Mouse (Mus musculus) thymus, adult 18-20 months (tissue): ENCODE measurements around the gene Swap70.
"Not testable (repeated sequence)": the region's sequence is repeated elsewhere in the genome, so short reads cannot be mapped to it uniquely, and the experiment has no call there.

Experiments used
- DNase-seq, 2 experiments: peaks; one replicate each; pipeline ENCODE4 v3.0.0; 2022; ENCODE audit warnings: mixed read lengths in 2 of 2

The Swap70 gene

DNA sequence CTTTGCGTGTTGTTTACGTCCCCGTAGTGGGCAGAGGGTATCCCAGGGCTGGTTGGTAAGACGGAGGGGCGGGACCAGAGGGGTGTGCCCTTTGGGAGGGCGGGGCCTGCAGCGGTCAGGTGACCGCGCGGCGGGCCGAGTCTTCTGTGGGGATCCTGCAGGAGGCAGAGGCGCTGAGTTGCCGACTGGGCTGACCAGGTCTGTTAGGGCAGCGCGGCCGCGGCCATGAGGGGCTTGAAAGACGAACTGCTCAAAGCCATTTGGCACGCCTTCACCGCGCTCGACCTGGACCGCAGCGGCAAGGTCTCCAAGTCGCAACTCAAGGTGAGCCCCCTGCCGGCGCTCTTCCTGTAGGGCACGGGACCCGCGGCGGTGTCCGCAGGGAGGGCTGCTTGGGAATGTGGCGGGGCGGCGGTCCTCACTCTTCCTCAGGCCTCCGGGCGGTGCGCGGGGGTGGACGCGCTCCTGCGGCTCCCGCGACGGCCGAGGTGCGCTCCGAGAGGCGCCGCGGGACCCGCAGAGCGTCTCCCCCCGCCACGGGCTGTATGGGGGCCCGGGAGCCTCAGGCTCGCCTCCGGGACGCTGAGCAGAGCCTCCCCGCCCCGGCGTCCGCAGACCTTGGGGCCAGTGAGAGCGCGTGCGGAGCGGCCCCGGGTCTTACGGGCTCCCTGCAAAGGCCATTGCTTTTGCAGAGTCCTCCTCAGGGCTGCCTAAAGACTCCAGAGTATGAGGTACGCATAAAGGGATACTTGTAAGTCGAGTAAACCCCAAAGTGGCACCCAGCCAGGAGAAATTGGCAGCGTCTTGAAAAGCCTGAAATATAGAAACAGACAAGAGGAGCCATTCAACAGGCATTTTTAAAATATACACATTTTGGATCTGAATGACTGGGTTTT, at the start of gene Swap70:
Gene Swap70 (plus strand): TSS at position 126 of the 896 bp plus-strand sequence.
- DNase-seq: peak; percentile 72 to 76

DNA sequence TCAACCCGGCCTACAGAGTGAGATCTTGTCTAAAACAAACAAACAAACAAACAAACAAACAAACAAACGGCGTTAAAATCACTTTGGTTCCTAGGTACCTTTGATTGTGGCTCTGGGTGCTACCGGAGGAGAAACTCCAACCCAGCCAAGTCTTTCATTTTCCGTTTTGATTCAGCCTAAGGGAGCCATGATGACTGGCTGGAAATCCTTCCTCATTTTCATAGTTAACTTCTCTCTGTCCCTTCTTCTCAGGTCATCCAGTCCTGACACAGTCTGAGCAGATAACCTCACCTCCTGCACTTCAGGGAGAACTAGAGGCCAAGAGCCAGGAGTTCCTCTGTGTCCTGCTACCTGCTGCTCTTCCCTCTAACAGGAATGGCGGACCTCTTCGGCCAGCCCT, 42.3 kb upstream of the Swap70 start:
- no peak for DNase-seq

DNA sequence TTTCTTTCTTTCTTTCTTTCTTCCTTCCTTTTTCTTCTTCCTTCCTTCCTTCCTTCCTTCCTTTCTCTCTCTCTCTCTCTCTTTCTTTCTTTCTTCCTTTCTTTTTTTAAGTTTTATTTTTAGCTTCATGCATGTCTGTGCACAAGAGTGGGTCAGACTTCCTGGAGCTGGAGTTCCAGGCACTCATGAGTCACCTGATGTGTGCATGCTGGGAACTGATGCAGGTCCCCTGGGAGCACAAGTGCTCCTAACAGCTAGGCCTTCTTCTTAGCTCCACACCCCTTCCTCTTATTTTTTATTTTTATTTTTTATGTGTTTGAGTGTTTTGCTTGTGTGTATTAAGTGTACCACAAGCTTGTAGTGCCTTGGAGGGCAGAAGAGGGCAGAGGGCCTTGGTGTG, 40.9 kb upstream of the Swap70 start:
- no peak for DNase-seq

DNA sequence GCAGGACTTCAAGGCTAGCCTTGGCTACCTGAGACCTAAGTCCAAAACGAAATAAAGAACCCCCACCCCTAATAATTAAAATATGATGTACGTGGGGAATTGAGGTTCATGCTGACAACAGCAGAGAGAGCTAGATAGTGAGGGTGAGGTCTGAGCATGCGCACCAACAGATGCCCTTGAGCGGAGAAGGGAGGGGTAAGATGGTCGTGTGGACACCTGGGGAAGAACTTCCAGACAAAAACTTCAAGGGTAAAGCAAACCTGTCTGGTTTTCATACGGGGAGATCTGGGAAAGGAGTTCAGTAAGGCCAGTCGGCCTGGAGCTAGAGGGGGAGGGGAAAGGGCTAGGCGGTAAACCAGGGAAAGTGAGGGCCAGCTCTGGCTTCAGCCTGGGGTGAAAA, 40.1 kb upstream of the Swap70 start:
- no peak for DNase-seq

GRCm38 (mm10) chr7:110184608-110185007, 36.9 kb upstream of the Swap70 start:
- no peak for DNase-seq

DNA sequence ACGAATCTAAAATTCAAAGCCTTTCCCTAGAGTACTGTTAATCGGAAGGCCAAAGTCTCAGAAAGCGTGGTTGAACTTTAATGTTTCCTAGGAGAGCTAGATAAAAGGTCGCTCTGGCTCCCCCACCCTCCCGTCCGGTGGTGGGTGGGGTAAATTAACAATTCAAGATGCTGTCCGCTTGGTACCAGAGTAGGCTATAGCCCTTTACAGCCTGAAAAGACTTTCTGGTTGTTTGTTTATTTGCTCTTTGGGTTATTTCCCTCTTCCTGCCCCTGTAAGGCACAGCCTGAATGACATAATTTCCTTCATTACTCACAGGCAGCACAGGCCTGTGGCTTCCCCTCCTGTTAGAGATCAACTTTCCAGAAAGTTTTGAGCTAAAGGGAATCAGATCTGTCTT, 31.6 kb upstream of the Swap70 start:
- DNase-seq: no peak

DNA sequence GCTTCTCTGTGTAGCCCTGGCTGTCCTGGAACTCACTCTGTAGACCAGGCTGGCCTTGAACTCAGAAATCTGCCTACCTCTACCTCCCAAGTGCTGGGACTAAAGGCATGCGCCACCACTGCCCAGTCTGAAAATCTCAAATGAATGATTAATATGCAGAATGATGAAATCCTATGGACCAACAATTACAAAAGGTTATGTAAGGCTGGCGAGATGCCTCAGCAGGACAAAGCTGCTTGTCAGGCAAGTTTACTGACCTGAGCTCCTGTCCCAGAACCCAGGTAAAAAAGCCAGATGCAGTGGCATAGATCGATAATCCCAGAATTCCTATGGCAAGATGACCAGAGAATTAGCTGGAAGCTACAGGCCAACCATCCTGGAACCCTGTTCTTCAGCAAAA, 28.3 kb upstream of the Swap70 start:
- no peak for DNase-seq

DNA sequence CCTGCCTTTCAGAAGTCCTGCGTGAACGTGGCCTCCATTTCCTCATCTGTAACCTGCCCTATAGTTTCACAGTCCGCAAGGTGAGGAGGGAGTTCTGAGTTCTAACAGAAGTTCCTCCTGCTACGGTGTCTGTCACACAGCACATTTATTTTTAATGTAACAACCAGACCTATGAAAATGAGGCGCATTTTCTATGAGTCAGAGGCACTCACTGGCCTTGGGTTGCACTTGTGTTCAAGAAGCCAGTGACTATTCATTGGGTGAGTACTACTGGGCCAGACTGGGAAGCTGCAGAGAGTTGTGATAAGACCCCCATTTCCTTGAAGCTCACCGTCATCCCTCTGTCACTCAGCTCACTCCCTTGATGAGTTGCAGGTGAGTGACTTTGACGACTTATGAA, 24.3 kb upstream of the Swap70 start:
- no peak for DNase-seq

- no peak for DNase-seq
These were observed 19.6 kb upstream of the Swap70 start for GRCm38 (mm10) chr7:110201933-110202332.

DNA sequence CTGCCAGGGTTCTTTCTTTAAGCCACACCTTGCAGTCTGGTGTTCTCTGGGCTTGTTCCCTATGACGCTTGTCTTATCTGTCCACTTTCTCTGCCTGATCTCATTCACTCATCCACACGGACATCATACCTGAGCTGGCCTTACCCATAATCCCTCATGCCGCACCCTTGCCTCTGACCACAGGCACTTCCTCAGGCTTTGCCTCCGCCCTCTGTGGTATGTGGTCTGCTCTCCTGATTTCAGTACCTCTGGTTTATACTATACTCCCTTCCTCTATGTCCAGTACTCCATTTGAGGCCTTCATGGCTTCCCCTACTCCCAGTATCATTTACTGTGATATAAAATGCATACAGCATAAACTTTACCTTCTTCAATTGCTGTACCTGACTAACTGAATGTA, 17.3 kb upstream of the Swap70 start:
- no peak for DNase-seq

DNA sequence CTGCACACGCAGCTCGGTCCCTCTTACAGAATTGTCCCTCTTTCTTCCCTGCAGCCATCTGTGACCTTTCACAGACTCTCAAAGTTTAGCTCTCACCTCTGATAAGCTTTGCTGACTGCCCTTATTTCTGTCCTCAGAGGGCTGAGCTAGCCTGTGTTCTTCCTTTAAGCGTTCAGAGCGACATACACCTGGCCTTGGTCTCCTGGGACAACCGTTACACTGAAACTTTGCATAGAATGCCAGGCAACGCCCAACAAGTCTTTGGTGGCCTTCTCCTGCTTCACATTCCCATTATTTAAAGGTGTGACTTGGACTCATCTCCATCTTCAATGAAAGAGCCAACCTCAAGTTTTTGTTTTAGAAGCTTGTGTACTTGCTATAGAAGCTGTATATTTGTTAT, 13.2 kb upstream of the Swap70 start:
- no peak for DNase-seq

GRCm38 (mm10) chr7:110209422-110209821, 12.1 kb upstream of the Swap70 start:
- no peak for DNase-seq

DNA sequence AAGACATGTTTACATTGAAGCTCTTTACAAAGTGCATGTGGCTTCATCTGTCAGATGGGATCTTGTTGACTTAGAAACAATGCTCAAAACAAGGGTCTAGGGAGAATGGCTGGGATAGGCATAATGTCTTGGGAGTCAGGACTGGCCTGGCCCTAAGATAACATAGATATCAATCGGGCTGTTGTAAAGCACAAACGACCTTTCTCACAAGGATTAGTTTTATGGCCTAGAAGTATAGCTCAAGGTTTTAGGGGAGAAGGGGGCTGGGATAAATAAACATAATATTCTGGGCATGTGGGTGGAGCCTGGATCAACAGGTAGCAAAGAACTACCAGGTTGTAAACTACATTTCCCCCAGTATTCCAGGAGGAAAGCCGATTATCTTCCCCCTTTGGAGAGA, 10.5 kb upstream of the Swap70 start:
- DNase-seq: no peak

GRCm38 (mm10) chr7:110214882-110215281, 6.6 kb upstream of the Swap70 start:
- DNase-seq: no peak

DNA sequence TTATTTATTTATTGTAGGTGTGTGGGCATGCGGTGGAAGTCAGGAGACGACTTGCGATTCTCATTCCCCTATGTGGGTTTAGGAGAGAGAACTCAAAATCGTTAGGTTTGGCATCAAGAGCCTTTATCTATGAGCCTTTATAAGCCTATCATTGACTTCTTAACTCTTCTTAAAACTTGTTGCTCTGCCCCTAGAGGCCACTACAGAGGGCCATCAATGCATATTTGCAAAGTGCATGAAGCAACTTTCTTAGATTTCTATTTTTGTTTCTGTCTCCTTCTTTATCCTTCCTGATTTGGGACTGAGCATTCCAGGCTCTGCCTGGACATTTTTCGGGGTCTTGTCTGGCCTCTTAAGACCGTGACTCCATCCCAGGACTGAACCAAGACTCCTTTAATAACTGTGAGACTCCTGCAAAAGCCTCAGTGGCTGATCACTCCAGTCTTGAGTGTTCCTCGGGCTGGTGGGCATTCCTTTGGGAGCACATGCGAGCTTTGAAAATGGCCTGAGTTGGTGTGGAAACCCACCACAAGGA, 393 bp upstream of the Swap70 start:
- no peak for DNase-seq

- no peak for DNase-seq
These were observed 1.2 kb downstream of the Swap70 start for GRCm38 (mm10) chr7:110222583-110223182.

- DNase-seq: no peak
These were observed 2.4 kb downstream of the Swap70 start for GRCm38 (mm10) chr7:110223727-110224510.

DNA sequence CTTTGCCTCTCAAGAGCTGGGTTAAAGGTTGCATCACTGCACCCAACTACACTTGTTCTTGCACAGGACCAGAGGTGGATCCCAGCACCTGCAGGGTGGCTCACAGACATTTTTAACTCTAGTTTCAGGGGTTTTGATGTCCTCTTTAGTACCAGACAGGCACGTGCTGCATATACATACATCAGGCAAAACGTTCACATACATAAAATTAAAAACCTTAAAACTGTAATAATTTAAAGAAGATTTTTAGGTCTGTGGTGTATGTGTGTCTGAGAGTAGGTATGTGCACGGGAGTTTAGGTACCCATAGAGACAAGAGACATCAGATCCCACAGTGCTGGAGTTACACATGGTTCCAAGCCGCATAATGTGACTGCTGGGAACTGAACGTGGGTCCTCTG, 5.0 kb downstream of the Swap70 start:
- DNase-seq: no peak

DNA sequence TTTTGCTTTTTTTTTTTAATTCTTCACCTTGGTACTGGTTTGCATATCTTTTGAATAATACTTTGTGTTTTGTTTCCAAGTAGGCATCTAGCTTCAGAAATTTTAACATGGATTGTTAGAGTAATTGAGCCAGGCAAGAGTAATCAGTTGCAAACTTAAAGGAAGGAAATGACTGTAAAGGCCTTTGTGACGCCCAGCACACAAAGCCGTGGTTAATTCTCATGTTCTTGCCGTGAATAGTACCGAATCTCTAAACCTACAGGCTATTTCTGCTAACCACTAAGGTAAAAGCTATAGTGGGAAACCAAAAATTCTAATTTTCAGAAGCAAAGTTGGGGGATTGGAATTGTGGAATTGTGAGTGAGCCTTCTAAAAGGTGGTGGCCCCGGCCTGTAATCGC, 8.5 kb downstream of the Swap70 start:
- no peak for DNase-seq

GRCm38 (mm10) chr7:110231127-110231526, 9.6 kb downstream of the Swap70 start:
- DNase-seq: not testable (repeated sequence)

DNA sequence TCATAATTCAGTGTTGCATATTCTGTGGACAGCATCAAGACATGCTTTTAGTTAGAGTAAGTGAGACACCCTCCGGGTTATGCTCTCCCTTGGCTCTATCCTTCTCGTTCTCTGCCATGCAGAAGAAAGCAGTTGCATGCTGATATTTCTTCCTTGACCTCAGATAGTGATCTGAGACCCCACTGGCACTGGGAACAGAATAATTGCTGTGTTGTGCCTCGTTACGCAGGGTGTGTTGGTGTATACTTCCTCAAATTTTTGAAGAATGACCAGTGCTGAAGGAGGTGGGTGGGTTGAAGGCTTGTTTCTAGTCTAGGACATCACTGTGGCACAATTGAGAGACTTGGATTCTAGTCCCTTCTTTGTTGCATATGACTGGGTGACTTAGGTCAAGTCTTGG, 14.6 kb downstream of the Swap70 start:
- no peak for DNase-seq

GRCm38 (mm10) chr7:110237451-110237836, 15.9 kb downstream of the Swap70 start:
- no peak for DNase-seq

DNA sequence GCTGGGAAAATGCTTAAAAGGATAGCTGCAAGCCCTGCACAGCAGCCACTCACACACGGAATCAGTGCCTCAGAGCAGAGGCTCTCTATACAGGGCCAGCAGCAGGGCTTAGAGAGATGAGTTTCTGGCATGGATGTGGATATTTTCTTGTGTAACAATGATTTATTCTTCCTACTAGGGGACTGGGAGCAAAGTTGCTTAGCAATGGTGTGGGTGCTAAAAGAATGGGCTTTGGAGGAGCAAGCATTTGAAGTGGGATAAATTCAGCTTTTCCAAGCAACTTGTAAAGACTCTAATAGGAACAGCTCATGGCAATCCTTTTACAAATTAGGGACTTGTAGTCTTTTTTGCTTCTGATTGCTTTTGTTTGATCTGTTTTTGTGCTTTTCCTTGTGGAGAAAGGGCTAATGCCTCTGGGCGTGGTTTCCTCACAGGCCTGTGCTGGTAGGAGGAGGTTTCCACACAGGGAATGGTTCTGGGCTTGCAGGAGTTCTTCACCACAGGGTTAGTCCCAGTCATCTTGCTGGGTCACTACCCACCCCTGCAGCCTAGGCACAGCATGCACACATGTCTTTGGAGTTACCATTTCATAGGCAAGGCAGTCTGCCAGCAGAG, 16.4 kb downstream of the Swap70 start:
- DNase-seq: no peak
